Mouse (Mus musculus): ENCODE results near the gene Mis12.

DNA sequence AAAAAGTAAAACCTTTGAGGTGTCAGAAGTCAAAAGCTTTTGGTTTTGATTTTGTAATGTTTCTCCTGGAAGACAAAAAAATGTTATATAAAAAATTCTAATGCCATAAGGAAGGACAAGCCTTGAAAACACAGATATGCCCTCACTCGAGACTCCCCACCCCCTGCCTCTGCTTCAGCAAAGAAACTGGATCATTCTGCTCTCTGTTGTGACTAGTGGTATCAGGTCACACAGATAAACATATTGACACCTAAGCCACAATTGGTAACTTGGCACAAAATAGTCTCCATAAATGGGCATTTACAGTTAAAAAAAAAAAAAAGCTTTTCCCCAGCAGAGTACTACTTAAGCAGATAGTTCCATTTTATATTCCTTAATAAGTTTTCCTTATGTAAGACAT lies 56.9 kb downstream of the Mis12 start:
- TF ChIP-seq CTCF (IDR thresholded peaks at IDR 0.05; ENCODE audit: low read depth): no peak
- TF ChIP-seq EP300 (IDR thresholded peaks at IDR 0.05; ENCODE audit: low read depth): no peak
